Mouse (Mus musculus) heart, embryonic 14.5 days (tissue): ENCODE data around the gene Tuba3a. TPM values are rescaled to one million over a fixed set of nuclear protein-coding genes. Genes with fewer than 3 reads are reported as not detected.
"Not testable (repeated sequence)": the region's sequence is repeated elsewhere in the genome, so short reads cannot be mapped to it uniquely, and the experiment has no call there.

Experiments used
- ATAC-seq: fragments of 200-750 bp; cut with Nextera tagmentation; 2 replicates; pipeline ENCODE4 v1.8.0; 2017; ENCODE audit warnings: low read depth, moderate TSS enrichment; ENCODE audit not compliant: insufficient number of reproducible peaks, insufficient read depth, low FRiP score
- H3K27ac ChIP-seq, 2 experiments: fragments of 200-500 bp in 1 of 2; fragments of 300-500 bp in 1 of 2; sonication (generic) in 1 of 2; replicated peaks in 1 of 2; 2 replicates each; pipeline ENCODE4 v1.5.1; 2012 to 2014; ENCODE audit warnings: low read depth in 2 of 2, low read length in 2 of 2, control low read depth in 1 of 2, mild to moderate bottlenecking in 1 of 2, mixed read lengths in 1 of 2; ENCODE audit not compliant: control insufficient read depth in 1 of 2, insufficient read depth in 1 of 2
- H3K27me3 ChIP-seq: fragments of 300-500 bp; sonication (generic); 2 replicates; pipeline ENCODE4 v1.6.1; 2014; ENCODE audit warnings: mild to moderate bottlenecking, low read length, control low read depth; ENCODE audit not compliant: control insufficient read depth, insufficient read depth
- H3K36me3 ChIP-seq: fragments of 300-500 bp; sonication (generic); 2 replicates; pipeline ENCODE4 v1.6.1; 2014; ENCODE audit warnings: mild to moderate bottlenecking, control low read depth, low read length, mixed read lengths; ENCODE audit not compliant: control insufficient read depth, insufficient read depth
- H3K4me1 ChIP-seq, 2 experiments: fragments of 200-500 bp in 1 of 2; fragments of 300-500 bp in 1 of 2; sonication (generic) in 1 of 2; 2 replicates each; pipeline ENCODE4 v1.6.1; 2012 to 2014; ENCODE audit warnings: low read length in 2 of 2, control low read depth in 1 of 2, mixed read lengths in 1 of 2; ENCODE audit not compliant: control insufficient read depth in 2 of 2, insufficient read depth in 2 of 2
- H3K4me2 ChIP-seq: fragments of 300-500 bp; sonication (generic); 2 replicates; pipeline ENCODE4 v1.6.1; 2014; ENCODE audit warnings: mild to moderate bottlenecking, low read length
- H3K4me3 ChIP-seq, 2 experiments: fragments of 200-500 bp in 1 of 2; fragments of 300-500 bp in 1 of 2; sonication (generic) in 1 of 2; 2 replicates each; pipeline ENCODE4 v1.5.1; 2012 to 2014; ENCODE audit warnings: low read length in 2 of 2, mild to moderate bottlenecking in 2 of 2, control low read depth in 1 of 2, low read depth in 1 of 2, moderate library complexity in 1 of 2; ENCODE audit not compliant: control insufficient read depth in 1 of 2, insufficient read depth in 1 of 2
- H3K9ac ChIP-seq: fragments of 300-500 bp; sonication (generic); 2 replicates; pipeline ENCODE4 v1.6.1; 2014; ENCODE audit warnings: mild to moderate bottlenecking, low read length
- H3K9me3 ChIP-seq: fragments of 300-500 bp; sonication (generic); 2 replicates; pipeline ENCODE4 v1.6.1; 2016; ENCODE audit warnings: low read length, control low read depth; ENCODE audit not compliant: control insufficient read depth
- WGBS: fragments of 180-500 bp; shearing (Covaris S2); extraction: QIAGEN DNeasy Blood & Tissue Kit; methylation state at CpG from one replicate; pipeline ENCODE4 v1.1.7; 2014; 5-methylcytosine and 5-hydroxymethylcytosine counted together
- polyA plus RNA-seq: library from polyadenylated mRNA; unstranded; fragments of >200 nt; fragmentation: Nextera tagmentation; extraction: Ambion mirVana; gene quantifications from 2 replicates; pipeline ENCODE4 v1.2.1, GENCODE M21; 2014

Gene Tuba3a
- polyA plus RNA-seq, 1 experiment from 2014 or later: not detected

DNA sequence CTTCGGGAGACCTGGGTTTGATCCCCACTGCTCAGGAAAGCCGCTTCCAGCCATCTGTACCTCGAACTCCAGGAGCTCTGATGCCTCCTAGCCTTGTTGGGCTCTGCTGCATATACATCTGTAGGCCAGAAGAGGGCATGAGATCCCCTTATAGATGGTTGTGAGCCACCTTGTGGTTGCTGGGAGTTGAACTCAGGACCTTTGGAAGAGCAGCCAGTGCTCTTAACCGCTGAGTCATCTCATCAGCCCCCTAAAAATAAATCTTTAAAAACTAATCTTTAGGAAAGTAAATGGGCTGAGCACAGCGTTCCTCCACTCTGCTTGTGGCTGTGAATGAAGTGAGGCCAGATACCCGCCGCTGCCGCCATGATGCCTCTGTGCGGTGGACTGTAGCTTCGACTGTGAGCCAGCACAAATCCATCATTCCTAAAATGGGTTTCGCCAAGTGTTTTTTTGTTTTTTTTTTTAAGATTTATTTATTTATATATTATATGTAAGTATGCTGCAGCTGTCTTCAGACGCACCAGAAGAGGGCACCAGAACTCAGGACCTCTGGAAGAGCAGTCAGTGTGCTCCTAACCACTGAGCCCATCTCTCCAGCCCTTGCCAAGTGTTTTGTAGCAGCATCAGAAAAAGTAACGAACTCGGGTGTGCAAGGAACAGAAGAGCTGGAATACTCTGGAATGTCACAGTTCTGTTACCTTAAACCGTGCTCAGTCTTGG, 10.8 kb downstream of the Tuba3a start:
- Histone ChIP-seq H3K27ac (no peak overlapping the region), H3K9ac (no peak overlapping the region), H3K27me3 (peaks cover 9% of the 10 kb centered on the region; the same call in 1 of the 2 replicates), H3K4me3 (no peak overlapping the region), H3K4me2 (no peak overlapping the region), H3K36me3 (no peaks in the 10 kb centered on the region), H3K4me1 (peaks cover 6 to 9% of the 10 kb centered on the region in 2 experiments), H3K9me3 (no peaks in the 10 kb centered on the region)
- ATAC-seq: no peak
- 57% methylated on average over 15 of the region's 15 CpGs for WGBS

GRCm38 (mm10) chr6:125272228-125272785, 13.5 kb downstream of the Tuba3a start:
- 78% methylated on average over 10 of the region's 10 CpGs for WGBS

GRCm38 (mm10) chr6:125271455-125272227, 14.2 kb downstream of the Tuba3a start:
- peaks cover 9% of the 10 kb centered on the region; the same call in 1 of the 2 replicates for H3K27me3 ChIP-seq
- no peaks in the 10 kb centered on the region for H3K9me3 ChIP-seq
- peak overlapping the region in 1 of 2 experiments; percentile 42; a peak in 2 of 4 replicates for H3K27ac ChIP-seq
- H3K4me3 ChIP-seq: peak overlapping the region; percentile 12; a peak in 3 of 4 replicates
- H3K4me2 ChIP-seq: peak overlapping the region; percentile 58
- no peaks in the 10 kb centered on the region for H3K36me3 ChIP-seq
- 18% methylated on average over 17 of the region's 17 CpGs for WGBS
- H3K4me1 ChIP-seq: peaks cover 6 to 9% of the 10 kb centered on the region in 2 experiments
- ATAC-seq: peak; percentile 83
- peak overlapping the region; percentile 60 for H3K9ac ChIP-seq

More at GRCm38 (mm10) chr6:125272228-125272785, 13.5 kb downstream of the Tuba3a start:
- H3K9me3 ChIP-seq: no peaks in the 10 kb centered on the region
- ATAC-seq: no peak
- no peak overlapping the region for H3K4me3 ChIP-seq
- H3K36me3 ChIP-seq: no peaks in the 10 kb centered on the region
- no peak overlapping the region for H3K9ac ChIP-seq
- H3K27me3 ChIP-seq: peaks cover 9% of the 10 kb centered on the region; the same call in 1 of the 2 replicates
- no peak overlapping the region for H3K4me2 ChIP-seq
- peak overlapping the region in 1 of 2 experiments; percentile 42; a peak in 1 of 4 replicates for H3K27ac ChIP-seq
- peaks cover 6 to 9% of the 10 kb centered on the region in 2 experiments for H3K4me1 ChIP-seq

GRCm38 (mm10) chr6:125268799-125269198, 17.0 kb downstream of the Tuba3a start:
- WGBS: 56% methylated on average over 6 of the region's 6 CpGs
- no peak overlapping the region for H3K9ac ChIP-seq
- H3K4me1 ChIP-seq: peaks cover 6 to 9% of the 10 kb centered on the region in 2 experiments
- no peak overlapping the region for H3K27ac ChIP-seq
- no peak for ATAC-seq
- H3K4me3 ChIP-seq: no peak overlapping the region
- no peaks in the 10 kb centered on the region for H3K27me3 ChIP-seq
- no peaks in the 10 kb centered on the region for H3K9me3 ChIP-seq
- no peak overlapping the region for H3K4me2 ChIP-seq
- H3K36me3 ChIP-seq: no peaks in the 10 kb centered on the region

DNA sequence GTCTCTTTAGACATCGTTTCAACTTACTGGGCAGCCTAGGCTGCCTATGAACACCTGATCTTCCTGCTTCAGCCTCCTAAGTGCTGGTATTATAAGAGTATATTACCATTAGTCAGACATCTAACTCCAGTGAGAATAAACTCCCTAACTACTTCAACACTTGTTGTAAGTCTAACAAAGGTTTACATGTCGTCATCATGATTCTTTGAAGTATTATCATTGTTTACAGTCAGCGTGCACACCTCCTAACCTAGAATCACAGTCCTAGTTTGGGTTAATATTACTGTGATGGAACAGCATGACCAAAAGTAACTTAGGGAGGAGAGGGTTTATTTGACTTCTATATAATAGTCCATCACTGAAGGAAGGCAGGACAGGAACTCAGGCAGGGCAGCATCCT, 18.4 kb downstream of the Tuba3a start:
- no peaks in the 10 kb centered on the region for H3K36me3 ChIP-seq
- H3K4me2 ChIP-seq: no peak overlapping the region
- no peak for ATAC-seq
- no peak overlapping the region for H3K27ac ChIP-seq
- H3K9me3 ChIP-seq: no peaks in the 10 kb centered on the region
- WGBS: 81% methylated on average over 3 of the region's 3 CpGs
- no peaks in the 10 kb centered on the region for H3K27me3 ChIP-seq
- peaks cover 6 to 9% of the 10 kb centered on the region in 2 experiments for H3K4me1 ChIP-seq
- H3K9ac ChIP-seq: no peak overlapping the region
- no peak overlapping the region for H3K4me3 ChIP-seq

GRCm38 (mm10) chr6:125266600-125266999, 19.2 kb downstream of the Tuba3a start:
- H3K9me3 ChIP-seq, H3K4me2 ChIP-seq, H3K9ac ChIP-seq, H3K27me3 ChIP-seq, ATAC-seq, H3K4me1 ChIP-seq, H3K36me3 ChIP-seq, H3K4me3 ChIP-seq, H3K27ac ChIP-seq: not testable (repeated sequence)
- 67% methylated on average over 6 of the region's 6 CpGs for WGBS

GRCm38 (mm10) chr6:125266091-125266490, 19.8 kb downstream of the Tuba3a start:
- 59% methylated on average over 13 of the region's 13 CpGs for WGBS
- H3K4me1 ChIP-seq: no peaks in the 10 kb centered on the region

More at GRCm38 (mm10) chr6:125266091-125266490, 19.8 kb downstream of the Tuba3a start:
- Histone ChIP-seq H3K4me2 (no peak overlapping the region), H3K27ac (no peak overlapping the region), H3K9ac (no peak overlapping the region), H3K36me3 (no peaks in the 10 kb centered on the region), H3K27me3 (no peaks in the 10 kb centered on the region), H3K4me3 (no peak overlapping the region), H3K9me3 (no peaks in the 10 kb centered on the region)
- no peak for ATAC-seq
